Mouse (Mus musculus) lung, postnatal 0 days (tissue): ENCODE data around the gene Btnl2.

Experiments used
- CTCF ChIP-seq: IDR thresholded peaks from 2 replicates; pipeline ENCODE4 v1.5.1; 2016; ENCODE audit warnings: antibody characterized with exemption, mild to moderate bottlenecking
- EP300 ChIP-seq: IDR thresholded peaks from 2 replicates; pipeline ENCODE4 v1.6.1; 2016; ENCODE audit warnings: antibody characterized with exemption, mild to moderate bottlenecking, control low read depth

GRCm38 (mm10) chr17:34376847-34377246 lies 22.2 kb downstream of the Btnl2 start, which contains the start of gene Btnl1:
- TF ChIP-seq CTCF (no peak), EP300 (no peak)
